Mouse (Mus musculus) forebrain, postnatal 0 days (tissue): ENCODE results near the gene Opa3. TPM values are rescaled to one million over a fixed set of nuclear protein-coding genes. Genes with fewer than 3 reads are reported as not detected.
A peak's percentile ranks its signal among the peaks of the same experiment; 100 is the strongest.
"Not testable (repeated sequence)": the region's sequence is repeated elsewhere in the genome, so short reads cannot be mapped to it uniquely, and the experiment has no call there.

Experiments
- ATAC-seq: fragments of 200-750 bp; cut with Nextera tagmentation; 2 replicates; pipeline ENCODE4 v1.8.0; 2017; ENCODE audit warnings: mild to moderate bottlenecking, moderate library complexity
- DNase-seq: peaks from one replicate; pipeline ENCODE4 v3.0.0-alpha.2; 2015
- H3K27ac ChIP-seq: fragments of 300-500 bp; sonication (generic); 2 replicates; pipeline ENCODE4 v1.5.1; 2014; ENCODE audit warnings: low read depth, mild to moderate bottlenecking, antibody characterized with exemption, low read length, moderate library complexity, mixed read lengths
- H3K27me3 ChIP-seq: fragments of 300-500 bp; sonication (generic); 2 replicates; pipeline ENCODE4 v1.6.1; 2014; ENCODE audit warnings: mild to moderate bottlenecking, low read length, mixed read lengths; ENCODE audit not compliant: insufficient read depth
- H3K36me3 ChIP-seq: fragments of 300-500 bp; sonication (generic); 2 replicates; pipeline ENCODE4 v1.6.1; 2014; ENCODE audit warnings: mild to moderate bottlenecking, moderate library complexity; ENCODE audit not compliant: insufficient read depth
- H3K4me1 ChIP-seq: fragments of 300-500 bp; sonication (generic); 2 replicates; pipeline ENCODE4 v1.6.1; 2014; ENCODE audit warnings: antibody characterized with exemption; ENCODE audit not compliant: insufficient read depth
- H3K4me2 ChIP-seq: fragments of 300-500 bp; sonication (generic); 2 replicates; pipeline ENCODE4 v1.6.1; 2014; ENCODE audit warnings: low read depth, mild to moderate bottlenecking, moderate library complexity
- H3K4me3 ChIP-seq: fragments of 300-500 bp; sonication (generic); 2 replicates; pipeline ENCODE4 v1.5.1; 2014; ENCODE audit warnings: low read depth, low read length, mixed read lengths
- H3K9ac ChIP-seq: fragments of 300-500 bp; sonication (generic); 2 replicates; pipeline ENCODE4 v1.6.1; 2014; ENCODE audit warnings: mild to moderate bottlenecking
- H3K9me3 ChIP-seq: fragments of 300-500 bp; sonication (generic); 2 replicates; pipeline ENCODE4 v1.6.1; 2016; ENCODE audit warnings: low read length
- CTCF ChIP-seq: sonication (generic); IDR thresholded peaks from 2 replicates; pipeline ENCODE4 v1.5.1; 2016; ENCODE audit warnings: antibody characterized with exemption, control low read depth, low read depth
- WGBS: fragments of 180-500 bp; shearing (Covaris S2); extraction: QIAGEN DNeasy Blood & Tissue Kit; methylation state at CpG from one replicate; pipeline ENCODE4 v1.1.7; 2014; 5-methylcytosine and 5-hydroxymethylcytosine counted together
- polyA plus RNA-seq: library from polyadenylated mRNA; unstranded; fragments of >200 nt; fragmentation: Nextera tagmentation; extraction: Ambion mirVana; gene quantifications from 2 replicates; pipeline ENCODE4 v1.2.1, GENCODE M21; 2015
- total RNA-seq: library from RNA; depleted of rRNA; stranded (reverse); fragments of >200 nt; gene quantifications from 2 replicates; pipeline ENCODE4 v1.2.3, GENCODE M21; 2014

Gene Opa3
- total and polyA plus RNA-seq, 2 experiments from 2014 or later: 32.2 to 35.8 TPM

- H3K27ac ChIP-seq: no peak within 1 kb of the TSS
- H3K4me3 ChIP-seq: peak within 1 kb of the TSS; percentile 29
- H3K9ac ChIP-seq: no peak within 1 kb of the TSS; the same call in 1 of the 2 replicates
- ATAC-seq (no peak), DNase-seq (no peak)
- 1% methylated on average over 46 of the region's 46 CpGs for WGBS
- peak within 1 kb of the TSS; percentile 49 for H3K4me2 ChIP-seq
- no peaks in the 10 kb centered on the region for H3K36me3 ChIP-seq
- H3K4me1 ChIP-seq: peaks cover 11% of the 10 kb centered on the region
- H3K9me3 ChIP-seq: no peaks in the 10 kb centered on the region
- H3K27me3 ChIP-seq: peaks cover 36% of the 10 kb centered on the region
- no peak for TF ChIP-seq CTCF
These were observed 51.5 kb downstream of the Opa3 start, which contains the start of gene Ppm1n for GRCm38 (mm10) chr7:19279581-19280114. Gene Ppm1n (minus strand): TSS chr7:19280064.

GRCm38 (mm10) chr7:19281680-19282304 lies 53.7 kb downstream of the Opa3 start:
- Histone ChIP-seq H3K4me2 (peak overlapping the region; percentile 70), H3K27me3 (peaks cover 36% of the 10 kb centered on the region), H3K4me1 (peaks cover 12% of the 10 kb centered on the region), H3K9ac (peak overlapping the region; percentile 99; the same call in 1 of the 2 replicates), H3K4me3 (peak overlapping the region; percentile 86)
- DNase-seq: peak; percentile 57
- H3K27ac ChIP-seq, H3K36me3 ChIP-seq, H3K9me3 ChIP-seq: not testable (repeated sequence)
- 47% methylated on average over 6 of the region's 6 CpGs for WGBS
- 0 out of 2 replicates have a peak, but pooled peaks have one; percentile 16 for ATAC-seq
- peak; percentile 67 for TF ChIP-seq CTCF

- Histone ChIP-seq H3K4me3 (peak within 1 kb of the TSS; percentile 86), H3K36me3 (peaks cover 9% of the 10 kb centered on the region), H3K4me1 (peaks cover 12% of the 10 kb centered on the region), H3K9ac (peak within 1 kb of the TSS; percentile 99), H3K27me3 (peaks cover 36% of the 10 kb centered on the region), H3K4me2 (peak within 1 kb of the TSS; percentile 70), H3K9me3 (no peaks in the 10 kb centered on the region), H3K27ac (peak within 1 kb of the TSS; percentile 95)
- TF ChIP-seq CTCF: no peak
- DNase-seq (peak; percentile 88), ATAC-seq (peak; percentile 81)
- WGBS: 3% methylated on average over 34 of the region's 37 CpGs
These were observed 54.3 kb downstream of the Opa3 start, which contains the start of gene Rtn2 for GRCm38 (mm10) chr7:19282385-19282784. Gene Rtn2 (plus strand): TSS chr7:19282624.

- Histone ChIP-seq H3K4me3 (peak overlapping the region; percentile 86), H3K27me3 (peaks cover 34% of the 10 kb centered on the region), H3K4me2 (peak overlapping the region; percentile 70), H3K9ac (peak overlapping the region; percentile 99), H3K4me1 (peaks cover 12% of the 10 kb centered on the region), H3K9me3 (no peaks in the 10 kb centered on the region), H3K36me3 (peaks cover 14% of the 10 kb centered on the region), H3K27ac (peak overlapping the region; percentile 95)
- no peak for TF ChIP-seq CTCF
- ATAC-seq (peak; percentile 69), DNase-seq (peak; percentile 73)
- WGBS: under 1% methylated on average over 32 of the region's 35 CpGs
These were observed 54.8 kb downstream of the Opa3 start for GRCm38 (mm10) chr7:19282791-19283405.

GRCm38 (mm10) chr7:19283406-19283804 lies 55.3 kb downstream of the Opa3 start:
- ATAC-seq: peak; percentile 28
- no peak for TF ChIP-seq CTCF
- peak overlapping the region; percentile 99 for H3K9ac ChIP-seq
- H3K36me3 ChIP-seq: peaks cover 15% of the 10 kb centered on the region
- peak; percentile 72 for DNase-seq
- no peaks in the 10 kb centered on the region for H3K9me3 ChIP-seq
- H3K4me2 ChIP-seq: peak overlapping the region; percentile 70
- peaks cover 29% of the 10 kb centered on the region for H3K27me3 ChIP-seq
- H3K4me1 ChIP-seq: peaks cover 12% of the 10 kb centered on the region
- peak overlapping the region; percentile 95 for H3K27ac ChIP-seq
- peak overlapping the region; percentile 86 for H3K4me3 ChIP-seq
- WGBS: 13% methylated on average over 14 of the region's 14 CpGs

- peak overlapping the region; percentile 70; the same call in 1 of the 2 replicates for H3K4me2 ChIP-seq
- WGBS: 26% methylated on average over 4 of the region's 4 CpGs
These were observed 56.6 kb downstream of the Opa3 start for GRCm38 (mm10) chr7:19284763-19285162.

More at GRCm38 (mm10) chr7:19284763-19285162, 56.6 kb downstream of the Opa3 start:
- no peak overlapping the region for H3K4me3 ChIP-seq
- no peak overlapping the region for H3K9ac ChIP-seq
- ATAC-seq (no peak), DNase-seq (peak; percentile 81)
- peaks cover 16% of the 10 kb centered on the region for H3K27me3 ChIP-seq
- peak; percentile 91 for TF ChIP-seq CTCF
- no peak overlapping the region for H3K27ac ChIP-seq
- peaks cover 25% of the 10 kb centered on the region for H3K36me3 ChIP-seq
- peaks cover 12% of the 10 kb centered on the region for H3K4me1 ChIP-seq
- H3K9me3 ChIP-seq: no peaks in the 10 kb centered on the region
